Mouse (Mus musculus): ENCODE measurements around the gene Cs. TPM values are rescaled to one million over a fixed set of nuclear protein-coding genes. Genes with fewer than 3 reads are reported as not detected.
A peak's percentile ranks its signal among the peaks of the same experiment; 100 is the strongest.

Gene Cs
- polyA plus RNA-seq, 1 experiment from 2014 or later = 171 TPM

DNA sequence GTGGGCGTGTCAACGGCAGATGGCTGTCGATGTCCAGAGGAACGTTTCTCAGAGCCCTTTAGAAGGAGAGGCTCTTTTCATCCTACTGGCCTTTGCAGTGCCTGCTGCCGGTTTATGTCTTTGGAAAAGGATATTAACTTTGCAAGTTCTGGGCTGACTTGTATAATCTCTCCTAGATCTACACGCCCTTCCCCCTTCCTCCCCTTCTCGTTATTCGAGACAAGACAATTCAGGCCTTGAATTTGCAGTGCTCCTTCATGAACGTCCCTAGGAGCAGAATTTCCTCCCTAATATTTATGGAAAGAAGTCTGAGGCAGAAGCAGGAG is 31.6 kb downstream of the Cs start:
- WGBS = 3% methylated on average over 9 of the region's 9 CpGs
- Histone ChIP-seq H3K4me1 (replicated peaks; ENCODE audit: control insufficient read depth, insufficient read depth, low read length) (peaks cover 14% of the 10 kb centered on the region), H3K36me3 (ENCODE audit: control insufficient read depth, insufficient read depth, low read length) (peaks cover 4% of the 10 kb centered on the region; the same call in 1 of the 2 replicates), H3K9me3 (ENCODE audit: control insufficient read depth, low read length) (no peaks in the 10 kb centered on the region), H3K4me3 (ENCODE audit: low read length) (peak overlapping the region; percentile 76), H3K9ac (ENCODE audit: low read length) (peak overlapping the region; percentile 79), H3K27me3 (ENCODE audit: control insufficient read depth, insufficient read depth, low read depth, low read length) (no peaks in the 10 kb centered on the region), H3K27ac (ENCODE audit: low read length) (peak overlapping the region; percentile 96), H3K4me2 (ENCODE audit: low read depth, low read length) (peak overlapping the region; percentile 79)
- no peak for ATAC-seq (ENCODE audit: low read depth)

DNA sequence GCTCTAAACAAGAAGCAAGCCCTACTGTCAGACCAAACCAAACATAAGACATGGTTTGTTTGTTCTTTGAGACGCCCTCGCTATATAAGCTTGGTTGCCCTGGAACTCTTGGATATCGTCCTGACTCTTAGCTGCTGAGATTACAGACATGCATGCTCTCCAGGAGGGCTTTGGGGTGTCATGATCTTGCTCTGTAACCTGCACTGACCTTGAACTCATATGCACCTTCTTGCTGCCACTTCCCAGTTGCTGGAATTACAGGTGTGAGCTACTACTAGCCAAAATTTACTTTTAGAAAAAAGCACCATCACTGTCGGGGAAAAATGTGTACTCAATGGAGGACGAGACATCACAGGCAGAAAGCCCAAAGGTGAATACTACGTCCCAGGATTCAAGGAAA is 32.1 kb downstream of the Cs start:
- H3K4me2 ChIP-seq (ENCODE audit: low read depth, low read length) = peak overlapping the region; percentile 79
- no peaks in the 10 kb centered on the region for H3K9me3 ChIP-seq (ENCODE audit: control insufficient read depth, low read length)
- no peak for ATAC-seq (ENCODE audit: low read depth)
- H3K4me3 ChIP-seq (ENCODE audit: low read length) = peak overlapping the region; percentile 76
- peaks cover 14% of the 10 kb centered on the region for H3K4me1 ChIP-seq (replicated peaks; ENCODE audit: control insufficient read depth, insufficient read depth, low read length)
- H3K36me3 ChIP-seq (ENCODE audit: control insufficient read depth, insufficient read depth, low read length) = no peaks in the 10 kb centered on the region
- peak overlapping the region; percentile 79 for H3K9ac ChIP-seq (ENCODE audit: low read length)
- H3K27ac ChIP-seq (ENCODE audit: low read length) = peak overlapping the region; percentile 96
- WGBS = 63% methylated on average over 6 of the region's 6 CpGs
- H3K27me3 ChIP-seq (ENCODE audit: control insufficient read depth, insufficient read depth, low read depth, low read length) = no peaks in the 10 kb centered on the region

DNA sequence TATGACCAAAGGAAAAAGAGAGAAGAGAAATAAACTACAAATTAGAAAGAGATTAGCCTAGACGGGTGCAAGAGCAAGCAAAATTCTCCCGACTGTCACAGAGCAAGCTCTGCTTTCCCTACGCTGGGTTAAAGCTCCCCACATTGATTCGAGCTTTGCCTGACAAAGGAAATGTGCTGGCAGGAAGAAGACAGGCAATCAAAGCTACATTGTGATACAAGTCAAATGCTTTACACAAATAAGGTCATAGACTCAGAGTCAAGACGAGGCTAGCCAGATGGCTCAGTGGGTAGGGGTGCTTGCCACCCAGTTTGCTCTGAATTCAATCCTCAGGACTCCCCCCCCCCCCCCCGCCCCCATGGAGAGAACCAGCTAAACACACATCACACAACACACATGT is 32.5 kb downstream of the Cs start:
- Histone ChIP-seq H3K4me2 (ENCODE audit: low read depth, low read length) (no peak overlapping the region), H3K36me3 (ENCODE audit: control insufficient read depth, insufficient read depth, low read length) (no peaks in the 10 kb centered on the region), H3K9ac (ENCODE audit: low read length) (no peak overlapping the region), H3K27ac (ENCODE audit: low read length) (no peak overlapping the region), H3K27me3 (ENCODE audit: control insufficient read depth, insufficient read depth, low read depth, low read length) (no peaks in the 10 kb centered on the region), H3K4me3 (ENCODE audit: low read length) (no peak overlapping the region), H3K4me1 (replicated peaks; ENCODE audit: control insufficient read depth, insufficient read depth, low read length) (peaks cover 14% of the 10 kb centered on the region), H3K9me3 (ENCODE audit: control insufficient read depth, low read length) (no peaks in the 10 kb centered on the region)
- WGBS = 64% methylated on average over 5 of the region's 6 CpGs
- no peak for ATAC-seq (ENCODE audit: low read depth)

DNA sequence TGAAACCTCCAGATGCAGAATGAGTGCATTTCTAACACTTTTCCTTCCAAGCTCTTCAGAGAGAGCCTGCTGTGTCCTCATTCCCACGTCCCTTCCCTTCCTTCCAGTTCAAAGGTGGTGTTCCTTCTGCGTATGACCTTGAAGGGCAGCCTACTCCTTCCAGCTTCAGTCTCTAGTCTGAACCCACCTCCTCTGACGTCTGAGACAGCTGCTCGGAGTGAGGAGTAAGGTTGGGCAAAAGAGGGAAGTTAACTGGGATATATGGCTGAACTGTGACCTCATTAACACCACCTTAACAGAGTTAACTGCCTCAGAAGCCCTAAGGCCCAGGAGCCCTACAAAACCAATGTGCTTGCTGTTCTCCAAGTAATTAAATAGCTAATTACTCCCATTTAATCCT is 33.1 kb downstream of the Cs start:
- Histone ChIP-seq H3K4me3 (ENCODE audit: low read length) (no peak overlapping the region), H3K27ac (ENCODE audit: low read length) (no peak overlapping the region), H3K9me3 (ENCODE audit: control insufficient read depth, low read length) (no peaks in the 10 kb centered on the region), H3K4me1 (replicated peaks; ENCODE audit: control insufficient read depth, insufficient read depth, low read length) (peaks cover 14% of the 10 kb centered on the region), H3K36me3 (ENCODE audit: control insufficient read depth, insufficient read depth, low read length) (no peaks in the 10 kb centered on the region), H3K4me2 (ENCODE audit: low read depth, low read length) (no peak overlapping the region), H3K27me3 (ENCODE audit: control insufficient read depth, insufficient read depth, low read depth, low read length) (no peaks in the 10 kb centered on the region), H3K9ac (ENCODE audit: low read length) (no peak overlapping the region)
- no peak for ATAC-seq (ENCODE audit: low read depth)
- 53% methylated on average over 4 of the region's 4 CpGs for WGBS

DNA sequence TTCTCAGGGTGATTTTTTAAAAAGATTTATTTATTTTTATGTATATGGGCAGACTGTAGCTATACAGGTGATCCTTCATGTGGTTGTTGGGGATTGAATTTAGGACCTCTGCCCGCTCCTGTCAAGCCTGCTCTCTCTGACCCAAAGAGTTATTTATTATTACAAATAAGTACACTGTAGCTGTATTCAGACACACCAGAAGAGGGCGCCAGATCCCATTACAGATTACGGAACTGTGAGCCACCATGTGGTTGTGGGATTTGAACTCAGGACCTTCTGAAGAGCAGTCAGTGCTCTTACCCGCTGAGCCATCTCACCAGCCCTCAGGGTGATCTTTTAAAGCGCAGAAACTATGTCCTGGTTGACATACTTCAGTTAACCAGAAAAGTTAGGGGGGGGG is 34.6 kb downstream of the Cs start:
- Histone ChIP-seq H3K9me3 (ENCODE audit: control insufficient read depth, low read length) (no peaks in the 10 kb centered on the region), H3K4me2 (ENCODE audit: low read depth, low read length) (no peak overlapping the region), H3K4me1 (replicated peaks; ENCODE audit: control insufficient read depth, insufficient read depth, low read length) (peaks cover 20% of the 10 kb centered on the region), H3K36me3 (ENCODE audit: control insufficient read depth, insufficient read depth, low read length) (no peaks in the 10 kb centered on the region), H3K27me3 (ENCODE audit: control insufficient read depth, insufficient read depth, low read depth, low read length) (no peaks in the 10 kb centered on the region), H3K4me3 (ENCODE audit: low read length) (no peak overlapping the region), H3K9ac (ENCODE audit: low read length) (no peak overlapping the region), H3K27ac (ENCODE audit: low read length) (no peak overlapping the region)
- no peak for ATAC-seq (ENCODE audit: low read depth)
- WGBS = 71% methylated on average over 5 of the region's 5 CpGs

DNA sequence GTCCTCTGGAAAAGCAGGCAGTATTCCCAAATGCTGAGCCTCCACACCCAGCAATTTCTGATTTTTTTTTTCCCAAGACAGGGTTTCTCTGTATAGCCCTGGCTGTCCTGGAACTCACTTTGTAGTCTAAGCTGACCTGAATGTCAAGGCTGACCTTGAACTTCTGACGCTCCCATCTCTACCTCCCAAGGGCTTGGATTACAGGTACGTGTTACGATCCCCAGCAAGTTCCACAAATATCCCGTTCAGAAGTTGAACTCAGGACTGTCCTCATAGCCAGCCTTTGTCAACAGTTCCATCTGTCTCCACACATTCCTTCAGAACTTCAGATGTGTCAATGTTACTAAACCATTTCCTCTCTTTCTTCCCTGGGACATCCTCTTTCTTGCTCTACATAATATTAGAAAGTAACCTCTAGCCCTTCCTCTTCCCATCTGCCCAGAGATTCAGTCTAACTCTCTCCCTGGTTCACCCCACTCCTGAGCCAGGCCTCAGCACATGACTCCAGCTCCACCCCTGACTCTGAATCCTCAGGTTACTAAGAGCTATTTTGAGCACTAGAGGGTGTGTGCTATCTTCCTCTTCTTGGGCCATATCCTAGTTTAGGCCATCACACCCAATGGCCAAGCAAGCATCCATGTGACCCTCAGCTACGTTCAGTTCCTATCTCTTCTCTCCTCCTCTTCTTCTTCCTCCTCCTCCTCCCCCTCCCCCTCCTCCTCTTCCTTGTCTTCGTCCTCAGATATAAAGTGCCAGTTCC is 35.6 kb downstream of the Cs start:
- WGBS = 64% methylated on average over 6 of the region's 6 CpGs
- no peaks in the 10 kb centered on the region for H3K9me3 ChIP-seq (ENCODE audit: control insufficient read depth, low read length)
- no peaks in the 10 kb centered on the region for H3K36me3 ChIP-seq (ENCODE audit: control insufficient read depth, insufficient read depth, low read length)
- no peak overlapping the region for H3K4me2 ChIP-seq (ENCODE audit: low read depth, low read length)
- H3K27ac ChIP-seq (ENCODE audit: low read length) = no peak overlapping the region
- no peak for ATAC-seq (ENCODE audit: low read depth)
- H3K27me3 ChIP-seq (ENCODE audit: control insufficient read depth, insufficient read depth, low read depth, low read length) = no peaks in the 10 kb centered on the region
- H3K4me1 ChIP-seq (replicated peaks; ENCODE audit: control insufficient read depth, insufficient read depth, low read length) = peaks cover 16% of the 10 kb centered on the region
- no peak overlapping the region for H3K4me3 ChIP-seq (ENCODE audit: low read length)
- no peak overlapping the region for H3K9ac ChIP-seq (ENCODE audit: low read length)

DNA sequence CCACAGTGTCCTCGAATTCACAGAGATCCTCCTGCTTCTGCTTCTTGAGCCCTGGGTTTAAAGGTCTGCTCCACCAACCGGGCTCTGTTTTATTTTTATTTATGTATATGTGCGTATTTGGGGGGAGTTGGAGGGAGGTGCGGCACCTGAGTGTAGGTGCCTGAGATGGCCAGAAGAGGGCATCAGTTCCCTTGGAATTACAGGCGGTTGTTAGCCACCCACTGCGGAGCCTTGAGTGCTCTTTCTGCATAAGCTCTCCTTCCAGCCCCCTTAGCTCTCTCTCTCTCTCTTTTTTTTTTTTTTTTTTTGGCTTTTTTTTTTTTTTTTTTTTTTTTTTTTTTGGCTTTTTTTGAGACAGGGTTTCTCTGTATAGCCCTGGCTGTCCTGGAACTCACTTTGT is 36.9 kb downstream of the Cs start:
- peaks cover 8% of the 10 kb centered on the region for H3K36me3 ChIP-seq (ENCODE audit: control insufficient read depth, insufficient read depth, low read length)
- no peak for ATAC-seq (ENCODE audit: low read depth)
- WGBS = 73% methylated on average over 6 of the region's 6 CpGs
- H3K27me3 ChIP-seq (ENCODE audit: control insufficient read depth, insufficient read depth, low read depth, low read length) = no peaks in the 10 kb centered on the region
- no peak overlapping the region for H3K4me2 ChIP-seq (ENCODE audit: low read depth, low read length)
- no peak overlapping the region for H3K4me3 ChIP-seq (ENCODE audit: low read length)
- H3K9ac ChIP-seq (ENCODE audit: low read length) = no peak overlapping the region
- no peak overlapping the region for H3K27ac ChIP-seq (ENCODE audit: low read length)
- no peaks in the 10 kb centered on the region for H3K9me3 ChIP-seq (ENCODE audit: control insufficient read depth, low read length)
- peaks cover 21% of the 10 kb centered on the region for H3K4me1 ChIP-seq (replicated peaks; ENCODE audit: control insufficient read depth, insufficient read depth, low read length)

DNA sequence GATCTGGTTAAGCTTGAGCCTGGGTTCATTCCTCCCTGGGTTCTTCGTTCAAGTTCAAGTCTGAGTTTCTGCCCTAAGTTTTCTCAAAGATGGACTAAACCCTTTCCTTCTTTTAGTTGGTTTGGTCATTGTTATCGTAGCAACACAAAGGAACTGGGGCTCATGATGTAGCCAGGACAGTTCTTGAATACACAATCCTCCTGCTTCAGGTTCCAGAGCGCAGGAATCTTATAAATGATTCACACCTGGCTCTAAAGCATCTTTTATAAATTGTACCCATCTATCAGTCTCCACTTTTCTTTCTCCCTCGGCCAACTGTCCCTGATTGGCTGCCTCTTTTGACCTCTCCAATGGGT is 38.5 kb downstream of the Cs start:
- no peaks in the 10 kb centered on the region for H3K27me3 ChIP-seq (ENCODE audit: control insufficient read depth, insufficient read depth, low read depth, low read length)
- H3K9ac ChIP-seq (ENCODE audit: low read length) = peak overlapping the region; percentile 97
- H3K36me3 ChIP-seq (ENCODE audit: control insufficient read depth, insufficient read depth, low read length) = peaks cover 23% of the 10 kb centered on the region
- peak overlapping the region; percentile 92 for H3K27ac ChIP-seq (ENCODE audit: low read length)
- peak overlapping the region; percentile 62 for H3K4me2 ChIP-seq (ENCODE audit: low read depth, low read length)
- WGBS = 45% methylated on average over 4 of the region's 4 CpGs
- ATAC-seq (ENCODE audit: low read depth) = no peak
- H3K4me3 ChIP-seq (ENCODE audit: low read length) = peak overlapping the region; percentile 93
- H3K9me3 ChIP-seq (ENCODE audit: control insufficient read depth, low read length) = no peaks in the 10 kb centered on the region
- H3K4me1 ChIP-seq (replicated peaks; ENCODE audit: control insufficient read depth, insufficient read depth, low read length) = peaks cover 19% of the 10 kb centered on the region

DNA sequence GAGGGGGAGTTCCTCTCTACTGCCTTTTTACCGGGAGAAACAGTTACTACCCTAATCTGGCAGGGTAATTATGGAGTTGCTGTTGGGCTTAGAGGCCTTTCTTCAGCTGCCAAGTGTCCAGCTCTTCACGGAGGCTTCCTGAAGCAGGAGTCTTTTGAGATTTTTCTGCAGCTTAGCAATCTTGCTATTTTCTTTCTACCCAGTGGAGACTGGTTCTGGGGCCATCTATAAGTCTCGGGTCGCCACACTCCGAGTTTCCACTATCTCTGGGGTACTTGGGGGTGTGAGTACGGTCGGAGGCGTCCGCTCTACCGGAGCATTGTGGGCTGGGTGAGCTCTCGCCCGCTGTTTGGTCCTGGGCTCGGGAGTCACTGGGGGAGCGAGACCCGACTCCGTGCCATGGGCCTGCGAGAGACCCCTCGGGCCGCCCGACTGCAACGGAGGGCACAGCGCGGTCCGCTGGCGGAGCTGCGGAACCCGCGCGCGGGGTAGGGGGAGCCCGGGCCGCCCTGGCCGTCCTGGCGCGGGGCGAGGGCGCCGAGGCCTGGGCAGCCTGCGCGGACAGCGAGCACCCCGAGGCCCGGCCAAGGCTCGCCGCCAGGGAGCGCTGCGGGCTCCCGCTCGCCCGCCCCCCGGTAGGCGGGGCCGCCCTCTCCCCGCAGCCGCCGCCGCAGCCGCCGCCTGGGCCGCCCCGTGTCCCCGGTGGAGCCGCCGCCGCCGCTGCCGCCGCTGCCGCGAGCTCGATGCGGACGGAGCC is 39.1 kb downstream of the Cs start, which contains the start of gene Ankrd52:
Gene Ankrd52 (plus strand): TSS at position 661 of the 757 bp plus-strand sequence.
- WGBS = under 1% methylated on average over 48 of the region's 73 CpGs
- ATAC-seq (ENCODE audit: low read depth) = peak; percentile 96
- H3K27ac ChIP-seq (ENCODE audit: low read length) = peak within 1 kb of the TSS; percentile 92

More for the DNA sequence above, 39.1 kb downstream of the Cs start, which contains the start of gene Ankrd52:
- Histone ChIP-seq H3K27me3 (ENCODE audit: control insufficient read depth, insufficient read depth, low read depth, low read length) (no peaks in the 10 kb centered on the region), H3K4me3 (ENCODE audit: low read length) (peak within 1 kb of the TSS; percentile 93), H3K4me1 (replicated peaks; ENCODE audit: control insufficient read depth, insufficient read depth, low read length) (peaks cover 19% of the 10 kb centered on the region), H3K36me3 (ENCODE audit: control insufficient read depth, insufficient read depth, low read length) (peaks cover 26% of the 10 kb centered on the region), H3K9me3 (ENCODE audit: control insufficient read depth, low read length) (no peaks in the 10 kb centered on the region), H3K4me2 (ENCODE audit: low read depth, low read length) (peak within 1 kb of the TSS; percentile 62), H3K9ac (ENCODE audit: low read length) (peak within 1 kb of the TSS; percentile 97)

Measured in lung, embryonic 16.5 days (tissue).